Mouse (Mus musculus): Measurements from ENCODE around the gene Pom121.

DNA sequence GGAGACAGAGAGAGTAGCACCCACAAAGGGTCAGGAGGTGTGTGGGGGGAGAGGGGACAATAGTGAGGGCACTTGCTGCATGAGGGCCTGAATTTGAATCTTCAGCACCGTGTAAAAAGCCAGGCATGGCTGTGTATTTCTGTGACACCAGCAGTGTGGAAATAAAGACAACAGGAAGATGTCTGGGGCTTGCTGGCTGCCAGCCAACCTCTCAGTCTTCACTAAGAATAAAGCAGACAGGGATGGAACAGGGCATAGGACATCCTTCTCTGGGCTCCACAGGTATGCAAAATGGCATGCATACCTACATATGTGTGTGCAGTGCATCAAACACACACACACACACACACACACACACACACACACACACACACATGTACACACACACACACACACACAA, 38.3 kb downstream of the Pom121 start:
- TF ChIP-seq POLR2A (IDR thresholded peaks at IDR 0.05; ENCODE audit: control insufficient read depth, extremely low read depth, insufficient read depth, low read length, poor library complexity) = no peak
- no peak for TF ChIP-seq CTCF (IDR thresholded peaks at IDR 0.05; ENCODE audit: borderline replicate concordance, control insufficient read depth, extremely low read depth, insufficient read depth, low read length, poor library complexity)
